Mouse (Mus musculus) ES-Bruce4 (cell line): ENCODE results near the gene Itsn2.

Experiments
- CTCF ChIP-seq: IDR thresholded peaks from one replicate; pipeline ENCODE4 v1.8.1; 2011; ENCODE audit warnings: low read depth, low read length
- POLR2A ChIP-seq: IDR thresholded peaks from one replicate; pipeline ENCODE4 v1.8.1; 2011; ENCODE audit warnings: low read length; ENCODE audit not compliant: insufficient read depth

GRCm38 (mm10) chr12:4706175-4706574, 113.7 kb downstream of the Itsn2 start:
- TF ChIP-seq CTCF (no peak), POLR2A (no peak)
